Mouse (Mus musculus): ENCODE results near the gene Zcwpw1.

Gene Zcwpw1

GRCm38 (mm10) chr5:137755425-137755824 is 32.2 kb upstream of the Zcwpw1 start:
- no peak for DNase-seq (ENCODE audit: low spot score in 2 of 2)

GRCm38 (mm10) chr5:137756106-137756505 is 31.5 kb upstream of the Zcwpw1 start:
- no peak for DNase-seq (ENCODE audit: low spot score in 2 of 2)

- peak; percentile 73 to 93 for DNase-seq (ENCODE audit: low spot score in 2 of 2)
These were observed 30.5 kb upstream of the Zcwpw1 start for GRCm38 (mm10) chr5:137756882-137757661.

GRCm38 (mm10) chr5:137757887-137758286 is 29.7 kb upstream of the Zcwpw1 start:
- DNase-seq (ENCODE audit: low spot score in 2 of 2): peak; percentile 81 to 84

- DNase-seq (ENCODE audit: low spot score in 2 of 2): no peak
These were observed 28.6 kb upstream of the Zcwpw1 start for GRCm38 (mm10) chr5:137758921-137759534.

- DNase-seq (ENCODE audit: low spot score in 2 of 2): peak; percentile 89 to 91
These were observed 27.6 kb upstream of the Zcwpw1 start for GRCm38 (mm10) chr5:137759971-137760412.

GRCm38 (mm10) chr5:137764609-137765340 is 22.8 kb upstream of the Zcwpw1 start:
- DNase-seq (ENCODE audit: low spot score in 2 of 2): no peak

GRCm38 (mm10) chr5:137766270-137766669 is 21.3 kb upstream of the Zcwpw1 start:
- no peak for DNase-seq (ENCODE audit: low spot score in 2 of 2)

- DNase-seq (ENCODE audit: low spot score in 2 of 2): no peak
These were observed 19.1 kb upstream of the Zcwpw1 start for GRCm38 (mm10) chr5:137768475-137768874.

- no peak for DNase-seq (ENCODE audit: low spot score in 2 of 2)
These were observed 16.9 kb upstream of the Zcwpw1 start for GRCm38 (mm10) chr5:137770709-137771108.

- no peak for DNase-seq (ENCODE audit: low spot score in 2 of 2)
These were observed 14.8 kb upstream of the Zcwpw1 start for GRCm38 (mm10) chr5:137772755-137773154.

GRCm38 (mm10) chr5:137775587-137776290 is 11.9 kb upstream of the Zcwpw1 start:
- DNase-seq (ENCODE audit: low spot score in 2 of 2): no peak

- no peak for DNase-seq (ENCODE audit: low spot score in 2 of 2)
These were observed 11.1 kb upstream of the Zcwpw1 start for GRCm38 (mm10) chr5:137776408-137776918.

GRCm38 (mm10) chr5:137777267-137777845 is 10.2 kb upstream of the Zcwpw1 start:
- no peak for DNase-seq (ENCODE audit: low spot score in 2 of 2)

- peak; percentile 92 to 98 for DNase-seq (ENCODE audit: low spot score in 2 of 2)
These were observed 9.0 kb upstream of the Zcwpw1 start, which contains the start of gene Ppp1r35 for GRCm38 (mm10) chr5:137778635-137779034. Ppp1r35 (plus strand) TSS chr5:137778849.

GRCm38 (mm10) chr5:137779053-137779933 is 8.3 kb upstream of the Zcwpw1 start:
- DNase-seq (ENCODE audit: low spot score in 2 of 2): no peak

GRCm38 (mm10) chr5:137781661-137782060 is 5.9 kb upstream of the Zcwpw1 start:
- no peak for DNase-seq (ENCODE audit: low spot score in 2 of 2)

- DNase-seq (ENCODE audit: low spot score in 2 of 2): no peak
These were observed 4.6 kb upstream of the Zcwpw1 start for GRCm38 (mm10) chr5:137782776-137783522.

GRCm38 (mm10) chr5:137783901-137784540 is 3.6 kb upstream of the Zcwpw1 start:
- no peak for DNase-seq (ENCODE audit: low spot score in 2 of 2)

All from left cerebral cortex, adult 9 months (tissue).